Mouse (Mus musculus): ENCODE results near the gene Pilrb2. TPM values are rescaled to one million over a fixed set of nuclear protein-coding genes. Genes with fewer than 3 reads are reported as not detected.
"Not testable (repeated sequence)": the region's sequence is repeated elsewhere in the genome, so short reads cannot be mapped to it uniquely, and the experiment has no call there.

Pilrb2 gene
- polyA plus RNA-seq, 1 experiment from 2014 or later: 0.46 TPM

DNA sequence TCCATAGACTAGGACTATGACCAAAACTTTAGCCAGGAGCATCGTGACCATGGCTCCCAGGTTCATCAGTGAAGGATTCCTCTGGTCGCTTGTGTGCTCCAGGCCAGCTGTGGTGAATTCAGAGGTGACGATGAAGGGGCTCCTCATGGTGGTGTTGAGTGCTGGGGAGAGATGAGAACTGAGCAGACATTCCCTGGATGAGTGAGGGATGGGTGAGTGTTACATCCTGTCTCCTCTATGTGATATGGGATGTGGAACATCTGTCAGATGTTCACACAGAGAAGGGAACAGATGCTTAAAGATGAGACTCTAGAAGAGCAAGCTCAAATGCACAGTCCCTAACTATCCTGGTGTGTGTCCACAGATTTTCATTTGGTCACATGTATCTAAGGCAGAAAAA lies 16.7 kb downstream of the Pilrb2 start:
- H3K4me2 ChIP-seq (ENCODE audit: low read depth, low read length); H3K4me3 ChIP-seq (ENCODE audit: low read depth, low read length); H3K27ac ChIP-seq (replicated peaks; ENCODE audit: low read depth, low read length); ATAC-seq (ENCODE audit: low read depth); H3K27me3 ChIP-seq (replicated peaks; ENCODE audit: control insufficient read depth, insufficient read depth, low read length); H3K9me3 ChIP-seq (ENCODE audit: control insufficient read depth, low read length); DNase-seq (ENCODE audit: low spot score); H3K36me3 ChIP-seq (ENCODE audit: control insufficient read depth, insufficient read depth, low read length); H3K4me1 ChIP-seq (ENCODE audit: control insufficient read depth, insufficient read depth, low read length); H3K9ac ChIP-seq (ENCODE audit: low read depth, low read length): not testable (repeated sequence)
- WGBS: 81% methylated on average over 3 of the region's 3 CpGs

DNA sequence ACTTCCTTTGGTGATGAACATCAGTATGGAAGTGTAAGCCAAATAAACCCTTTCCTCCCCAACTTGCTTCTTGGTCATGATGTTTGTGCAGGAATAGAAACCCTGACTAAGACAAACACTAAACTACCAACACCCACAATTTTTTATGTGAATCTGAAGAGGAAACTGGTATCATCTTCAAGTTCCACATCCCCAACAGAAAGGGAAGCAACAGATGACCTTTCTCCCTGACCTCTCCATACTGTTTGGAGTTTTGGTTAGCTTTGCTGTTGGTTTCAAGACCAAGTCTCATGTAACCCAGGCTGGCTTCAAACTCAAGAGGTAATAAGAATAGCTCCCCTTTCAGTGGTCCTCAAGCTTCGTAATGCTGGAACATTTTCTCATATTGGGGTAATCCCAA lies 21.3 kb downstream of the Pilrb2 start:
- H3K9me3 ChIP-seq (ENCODE audit: control insufficient read depth, low read length); ATAC-seq (ENCODE audit: low read depth); H3K36me3 ChIP-seq (ENCODE audit: control insufficient read depth, insufficient read depth, low read length); H3K27me3 ChIP-seq (replicated peaks; ENCODE audit: control insufficient read depth, insufficient read depth, low read length); H3K4me1 ChIP-seq (ENCODE audit: control insufficient read depth, insufficient read depth, low read length); H3K4me3 ChIP-seq (ENCODE audit: low read depth, low read length); H3K27ac ChIP-seq (replicated peaks; ENCODE audit: low read depth, low read length); H3K4me2 ChIP-seq (ENCODE audit: low read depth, low read length); DNase-seq (ENCODE audit: low spot score); H3K9ac ChIP-seq (ENCODE audit: low read depth, low read length): not testable (repeated sequence)
- WGBS: 86% methylated on average over 1 of the region's 1 CpGs

DNA sequence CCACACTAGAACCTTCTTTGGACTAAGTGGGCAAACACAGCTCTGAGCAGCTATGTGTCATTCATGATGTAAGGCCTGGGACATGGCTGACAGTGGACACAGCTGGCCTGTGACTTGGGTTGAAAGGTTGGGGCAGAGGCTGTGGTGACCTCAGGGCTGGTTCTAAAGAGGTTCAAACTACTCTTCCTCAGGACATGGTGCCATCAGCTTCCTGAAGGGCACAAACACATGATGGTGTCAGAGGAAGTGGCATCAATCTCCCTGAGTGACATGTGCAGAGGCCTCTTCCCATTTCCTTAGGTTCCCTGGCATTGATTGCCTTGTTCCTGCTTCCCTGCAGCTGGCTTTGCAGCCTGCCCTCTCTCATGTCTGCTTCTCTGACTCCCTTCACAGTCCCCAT lies 34.5 kb downstream of the Pilrb2 start:
- H3K9me3 ChIP-seq (ENCODE audit: control insufficient read depth, low read length); H3K4me3 ChIP-seq (ENCODE audit: low read depth, low read length); H3K4me2 ChIP-seq (ENCODE audit: low read depth, low read length); ATAC-seq (ENCODE audit: low read depth); H3K27me3 ChIP-seq (replicated peaks; ENCODE audit: control insufficient read depth, insufficient read depth, low read length); DNase-seq (ENCODE audit: low spot score); H3K27ac ChIP-seq (replicated peaks; ENCODE audit: low read depth, low read length); H3K36me3 ChIP-seq (ENCODE audit: control insufficient read depth, insufficient read depth, low read length); H3K4me1 ChIP-seq (ENCODE audit: control insufficient read depth, insufficient read depth, low read length); H3K9ac ChIP-seq (ENCODE audit: low read depth, low read length): not testable (repeated sequence)

DNA sequence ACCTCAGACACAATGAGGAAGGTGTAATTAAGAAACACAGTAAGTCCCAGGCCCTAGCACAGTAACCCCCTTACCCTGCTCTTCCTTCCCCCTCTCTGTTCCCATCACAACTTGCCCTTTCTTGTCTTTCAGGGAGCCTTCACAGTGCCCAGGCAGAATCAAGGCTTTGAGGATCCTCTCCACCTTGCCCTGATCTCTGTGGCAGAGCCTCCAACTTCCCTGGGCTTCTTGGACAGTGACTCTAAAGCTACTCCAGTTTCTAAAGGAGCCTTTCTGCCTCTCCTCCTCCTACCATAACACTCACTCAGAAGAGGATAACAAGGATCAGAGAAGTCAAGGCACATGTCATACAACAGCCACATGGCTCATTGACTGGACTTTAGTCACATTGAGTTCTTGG lies 35.0 kb downstream of the Pilrb2 start:
- ATAC-seq (ENCODE audit: low read depth) (no peak), DNase-seq (ENCODE audit: low spot score) (no peak)
- Histone ChIP-seq H3K4me3 (ENCODE audit: low read depth, low read length) (no peak overlapping the region), H3K9ac (ENCODE audit: low read depth, low read length) (no peak overlapping the region), H3K9me3 (ENCODE audit: control insufficient read depth, low read length) (no peaks in the 10 kb centered on the region), H3K4me1 (ENCODE audit: control insufficient read depth, insufficient read depth, low read length) (no peaks in the 10 kb centered on the region), H3K27me3 (replicated peaks; ENCODE audit: control insufficient read depth, insufficient read depth, low read length) (no peaks in the 10 kb centered on the region), H3K36me3 (ENCODE audit: control insufficient read depth, insufficient read depth, low read length) (no peaks in the 10 kb centered on the region), H3K27ac (replicated peaks; ENCODE audit: low read depth, low read length) (no peak overlapping the region), H3K4me2 (ENCODE audit: low read depth, low read length) (no peak overlapping the region)

DNA sequence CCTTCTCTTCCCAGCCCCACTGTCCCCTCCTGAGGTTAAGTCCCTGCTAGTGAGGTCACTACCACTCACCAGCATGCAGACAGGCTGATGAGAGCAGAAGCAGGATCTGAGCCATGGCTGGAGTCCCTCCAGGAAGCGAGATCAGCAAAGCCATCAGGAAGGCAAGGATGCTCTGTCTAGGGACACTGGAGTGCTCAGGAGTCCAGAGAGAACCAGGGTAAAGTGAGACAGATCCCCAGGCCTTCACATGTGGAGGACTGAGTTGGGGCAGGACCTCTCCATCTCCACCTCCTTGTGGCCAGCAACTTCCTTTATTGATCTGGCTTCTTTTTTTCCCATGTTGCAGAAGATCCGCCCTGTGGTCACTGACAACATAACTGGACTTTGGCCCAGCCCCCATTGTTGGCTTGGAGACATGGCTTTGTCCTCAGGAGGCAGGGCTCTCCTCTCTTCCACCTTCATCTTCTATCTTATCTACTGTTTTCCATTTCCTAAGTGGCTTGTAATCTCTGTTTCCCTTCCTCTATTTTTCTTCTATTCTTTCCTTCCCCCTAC lies 35.6 kb downstream of the Pilrb2 start, which contains the start of gene Pilra:
Gene Pilra (minus strand): TSS at position 316 of the 555 bp plus-strand sequence.
- not testable (repeated sequence) for H3K9me3 ChIP-seq (ENCODE audit: control insufficient read depth, low read length); H3K4me2 ChIP-seq (ENCODE audit: low read depth, low read length); H3K27me3 ChIP-seq (replicated peaks; ENCODE audit: control insufficient read depth, insufficient read depth, low read length); H3K4me3 ChIP-seq (ENCODE audit: low read depth, low read length); ATAC-seq (ENCODE audit: low read depth); H3K9ac ChIP-seq (ENCODE audit: low read depth, low read length); H3K4me1 ChIP-seq (ENCODE audit: control insufficient read depth, insufficient read depth, low read length); H3K27ac ChIP-seq (replicated peaks; ENCODE audit: low read depth, low read length); DNase-seq (ENCODE audit: low spot score); H3K36me3 ChIP-seq (ENCODE audit: control insufficient read depth, insufficient read depth, low read length)
- 36% methylated on average over 2 of the region's 2 CpGs for WGBS

DNA sequence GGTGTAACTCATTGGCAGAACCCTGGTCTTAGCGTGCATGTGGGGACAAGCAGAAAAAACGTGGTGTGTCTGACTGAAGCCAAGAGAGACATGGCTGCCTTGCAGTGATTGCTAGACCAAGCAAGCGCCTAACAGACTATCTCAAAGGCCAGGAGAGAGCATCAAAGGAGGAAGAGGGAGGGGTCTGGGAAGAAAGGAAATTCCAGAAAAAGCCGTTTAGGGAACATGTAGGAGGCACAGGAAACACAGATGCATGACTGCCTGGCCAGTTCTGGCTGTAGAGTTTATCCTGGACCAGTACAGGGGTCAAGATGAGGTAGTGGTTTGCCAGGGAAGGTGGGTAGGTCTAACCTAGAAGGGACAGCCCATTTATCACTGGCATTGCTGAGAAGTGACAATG lies 38.1 kb downstream of the Pilrb2 start:
- no peak overlapping the region for H3K27ac ChIP-seq (replicated peaks; ENCODE audit: low read depth, low read length)
- H3K36me3 ChIP-seq (ENCODE audit: control insufficient read depth, insufficient read depth, low read length): no peaks in the 10 kb centered on the region
- H3K4me1 ChIP-seq (ENCODE audit: control insufficient read depth, insufficient read depth, low read length): no peaks in the 10 kb centered on the region
- H3K9ac ChIP-seq (ENCODE audit: low read depth, low read length): no peak overlapping the region
- H3K4me2 ChIP-seq (ENCODE audit: low read depth, low read length): no peak overlapping the region
- WGBS: 42% methylated on average over 4 of the region's 4 CpGs
- no peaks in the 10 kb centered on the region for H3K27me3 ChIP-seq (replicated peaks; ENCODE audit: control insufficient read depth, insufficient read depth, low read length)
- H3K9me3 ChIP-seq (ENCODE audit: control insufficient read depth, low read length): no peaks in the 10 kb centered on the region
- DNase-seq (ENCODE audit: low spot score) (no peak), ATAC-seq (ENCODE audit: low read depth) (no peak)
- no peak overlapping the region for H3K4me3 ChIP-seq (ENCODE audit: low read depth, low read length)

DNA sequence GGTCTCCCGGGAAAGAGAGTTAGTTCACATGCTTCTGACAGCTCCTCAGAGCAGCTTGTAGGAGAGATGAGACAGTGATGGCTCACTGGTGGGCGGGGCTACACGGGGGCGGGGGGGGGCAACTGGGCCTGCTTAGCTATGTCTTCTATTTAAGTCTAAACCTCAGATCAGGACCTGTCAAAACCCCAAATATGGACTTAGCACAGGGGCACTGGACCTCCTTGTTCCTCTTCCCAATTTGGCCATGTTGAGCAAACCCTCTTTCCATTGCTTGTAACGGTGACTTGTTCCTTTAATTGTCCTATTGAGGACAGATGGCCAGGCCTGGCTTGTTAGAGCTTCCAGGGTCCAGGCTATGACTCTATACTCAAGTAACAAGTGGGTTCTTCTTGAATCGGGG lies 40.1 kb downstream of the Pilrb2 start:
- Histone ChIP-seq H3K4me3 (ENCODE audit: low read depth, low read length) (no peak overlapping the region), H3K9ac (ENCODE audit: low read depth, low read length) (no peak overlapping the region), H3K36me3 (ENCODE audit: control insufficient read depth, insufficient read depth, low read length) (no peaks in the 10 kb centered on the region), H3K27ac (replicated peaks; ENCODE audit: low read depth, low read length) (no peak overlapping the region), H3K27me3 (replicated peaks; ENCODE audit: control insufficient read depth, insufficient read depth, low read length) (no peaks in the 10 kb centered on the region), H3K4me1 (ENCODE audit: control insufficient read depth, insufficient read depth, low read length) (no peaks in the 10 kb centered on the region), H3K9me3 (ENCODE audit: control insufficient read depth, low read length) (no peaks in the 10 kb centered on the region), H3K4me2 (ENCODE audit: low read depth, low read length) (no peak overlapping the region)
- DNase-seq (ENCODE audit: low spot score) (no peak), ATAC-seq (ENCODE audit: low read depth) (no peak)
- WGBS: 63% methylated on average over 6 of the region's 6 CpGs

DNA sequence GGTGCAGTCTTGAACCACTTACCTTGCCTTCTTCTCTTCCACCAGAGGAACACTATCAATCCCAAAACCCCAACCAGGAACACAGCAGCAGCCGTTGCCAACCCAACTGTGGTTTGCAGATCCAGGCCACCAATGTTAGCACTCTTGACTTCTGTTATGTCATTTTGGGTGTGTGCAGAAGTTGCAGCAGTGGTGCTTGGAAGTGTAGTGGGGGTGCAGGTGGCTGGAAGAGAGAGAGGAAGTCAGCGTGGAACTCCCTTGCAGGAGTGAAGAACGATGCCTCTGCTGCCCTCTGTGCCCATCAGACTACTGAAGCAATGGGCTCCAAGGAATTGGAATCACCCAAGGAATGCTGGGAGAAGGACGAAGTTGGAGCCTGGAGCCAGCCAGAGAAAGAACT lies 40.5 kb downstream of the Pilrb2 start:
- ATAC-seq (ENCODE audit: low read depth) (no peak), DNase-seq (ENCODE audit: low spot score) (no peak)
- Histone ChIP-seq H3K9ac (ENCODE audit: low read depth, low read length) (no peak overlapping the region), H3K36me3 (ENCODE audit: control insufficient read depth, insufficient read depth, low read length) (no peaks in the 10 kb centered on the region), H3K4me1 (ENCODE audit: control insufficient read depth, insufficient read depth, low read length) (no peaks in the 10 kb centered on the region), H3K27ac (replicated peaks; ENCODE audit: low read depth, low read length) (no peak overlapping the region), H3K4me2 (ENCODE audit: low read depth, low read length) (no peak overlapping the region), H3K9me3 (ENCODE audit: control insufficient read depth, low read length) (no peaks in the 10 kb centered on the region), H3K27me3 (replicated peaks; ENCODE audit: control insufficient read depth, insufficient read depth, low read length) (no peaks in the 10 kb centered on the region), H3K4me3 (ENCODE audit: low read depth, low read length) (no peak overlapping the region)
- 83% methylated on average over 4 of the region's 4 CpGs for WGBS

DNA sequence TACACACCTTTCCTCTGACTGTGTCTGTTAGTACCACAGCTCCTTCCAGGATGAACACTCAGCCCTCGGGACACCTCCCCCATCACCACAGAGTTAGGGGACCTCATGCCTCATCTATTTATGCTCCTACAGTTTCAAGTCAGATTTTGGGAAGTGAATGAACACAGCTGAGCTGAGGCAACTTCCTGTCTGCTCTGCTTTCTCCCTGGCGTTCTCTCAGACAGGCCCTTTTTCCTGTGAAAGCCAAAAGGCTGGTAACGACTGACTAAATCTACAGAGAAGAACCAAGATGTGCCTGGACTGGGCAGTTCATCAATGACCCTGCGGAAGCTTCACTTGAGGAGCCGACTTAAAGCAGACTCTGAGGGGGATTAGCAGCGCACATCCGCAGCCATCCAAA lies 41.4 kb downstream of the Pilrb2 start:
- H3K4me1 ChIP-seq (ENCODE audit: control insufficient read depth, insufficient read depth, low read length): no peaks in the 10 kb centered on the region
- ATAC-seq (ENCODE audit: low read depth) (no peak), DNase-seq (ENCODE audit: low spot score) (no peak)
- H3K27me3 ChIP-seq (replicated peaks; ENCODE audit: control insufficient read depth, insufficient read depth, low read length): no peaks in the 10 kb centered on the region
- no peak overlapping the region for H3K27ac ChIP-seq (replicated peaks; ENCODE audit: low read depth, low read length)
- no peaks in the 10 kb centered on the region for H3K36me3 ChIP-seq (ENCODE audit: control insufficient read depth, insufficient read depth, low read length)
- no peak overlapping the region for H3K9ac ChIP-seq (ENCODE audit: low read depth, low read length)
- no peak overlapping the region for H3K4me2 ChIP-seq (ENCODE audit: low read depth, low read length)
- H3K4me3 ChIP-seq (ENCODE audit: low read depth, low read length): no peak overlapping the region
- 79% methylated on average over 7 of the region's 7 CpGs for WGBS
- H3K9me3 ChIP-seq (ENCODE audit: control insufficient read depth, low read length): no peaks in the 10 kb centered on the region

Data from embryonic facial prominence, embryonic 14.5 days (tissue).